Mouse (Mus musculus) testis, postnatal 10 days (tissue): Measurements from ENCODE around the gene Rtp1.

Source experiments
- DNase-seq: peaks from one replicate; pipeline ENCODE4 v3.0.0; 2021; ENCODE audit warnings: low spot score

The Rtp1 gene

DNA sequence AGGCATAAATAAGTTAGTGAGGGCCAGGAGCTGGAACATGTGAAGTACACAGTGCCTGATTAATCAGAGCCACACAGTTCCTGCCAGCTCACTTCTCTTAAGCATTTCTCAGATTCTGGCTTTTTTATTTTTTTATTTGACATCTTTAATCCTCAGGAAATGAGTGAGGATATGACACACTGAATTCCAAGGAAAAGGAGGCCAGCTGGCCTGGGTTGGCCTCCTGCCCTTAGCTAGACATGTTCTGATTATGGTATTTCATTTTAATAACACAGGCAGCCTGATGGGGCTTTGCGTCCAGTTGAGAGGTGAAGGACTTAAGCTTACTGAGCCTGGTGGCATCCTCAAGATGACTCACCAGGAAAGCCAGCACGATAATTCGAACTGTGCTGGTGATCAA, 27.6 kb downstream of the Rtp1 start:
- DNase-seq: no peak

DNA sequence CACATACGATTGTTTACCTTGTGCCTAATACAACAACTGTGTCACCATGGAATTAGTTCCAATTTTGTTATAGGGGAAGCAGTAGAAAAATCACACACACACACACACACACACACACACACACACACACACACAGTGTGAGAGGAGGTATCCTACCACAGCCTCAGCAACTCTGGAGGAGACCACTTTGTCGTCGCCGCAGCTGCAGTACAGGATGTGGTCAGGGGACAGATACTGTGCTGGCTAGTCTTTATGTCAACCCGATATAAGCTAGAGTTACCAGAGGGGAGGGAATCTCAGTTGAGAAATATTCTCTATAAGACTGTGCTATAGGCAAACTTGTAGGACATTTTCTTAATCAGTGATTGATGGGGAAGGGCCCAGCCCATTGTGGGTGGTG, 28.4 kb downstream of the Rtp1 start:
- DNase-seq: no peak

DNA sequence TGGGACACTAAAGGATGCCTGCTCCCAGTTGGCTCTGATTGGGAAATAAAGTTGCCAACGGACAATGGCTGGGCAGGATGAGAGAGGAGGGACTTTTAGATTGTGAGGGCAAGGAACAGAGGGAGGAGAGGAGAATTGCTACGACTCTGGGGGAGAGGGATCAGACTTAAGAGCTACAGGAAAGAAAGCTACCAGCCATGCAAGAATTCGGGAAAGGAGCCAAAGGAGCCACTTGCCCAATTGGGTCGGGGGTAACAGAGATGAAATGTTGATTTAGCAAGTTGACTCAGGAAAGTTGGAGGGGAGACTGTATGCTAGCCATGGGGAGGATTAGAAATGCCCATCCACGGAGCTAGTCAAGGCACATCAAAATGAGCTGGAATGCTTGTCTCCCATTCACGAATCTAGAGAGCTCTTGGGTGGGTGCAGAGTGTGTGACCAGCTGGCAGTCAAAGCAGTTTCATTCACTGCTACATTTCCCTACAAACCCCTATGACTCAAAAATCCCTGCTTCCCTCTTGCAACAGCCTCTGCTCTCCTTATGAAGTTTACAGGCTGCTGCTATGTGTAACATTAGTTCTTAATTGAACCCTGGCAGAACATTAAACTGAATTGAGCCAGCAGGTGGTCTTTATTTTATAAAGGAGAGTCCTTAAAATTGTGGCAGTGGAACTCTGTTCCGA, 30.1 kb downstream of the Rtp1 start:
- DNase-seq: no peak

DNA sequence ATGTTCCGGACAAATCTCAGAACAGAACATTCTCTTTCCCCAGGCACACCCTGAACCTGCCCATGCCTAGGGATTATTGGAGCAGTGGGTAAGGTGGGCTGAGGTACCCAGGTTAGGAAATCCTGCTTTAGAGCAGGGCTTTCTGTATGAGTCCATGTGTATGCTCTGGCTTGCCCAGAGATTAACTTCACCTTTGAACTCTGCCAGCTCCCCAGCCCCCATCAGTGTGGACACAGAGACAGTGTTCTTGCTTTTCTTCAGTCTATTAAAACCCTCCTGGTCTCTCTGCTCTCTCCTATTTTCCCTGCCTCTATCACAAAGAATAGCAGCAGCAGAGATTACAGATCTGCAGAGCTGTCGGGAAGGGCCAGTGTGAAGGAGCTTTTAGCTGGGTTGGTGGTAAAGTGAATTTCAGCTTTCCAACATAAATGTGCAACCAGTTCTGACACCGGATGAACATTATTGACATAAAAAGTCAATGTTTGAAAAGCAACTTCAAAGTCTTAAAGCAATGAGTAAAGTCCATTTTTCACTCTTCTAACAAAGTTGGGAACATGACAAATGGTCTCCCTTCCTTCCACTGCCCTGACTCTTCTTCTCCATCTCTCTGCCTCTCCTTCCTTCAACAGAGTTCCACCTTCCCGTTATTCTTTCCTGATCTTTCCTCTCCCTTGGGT, 34.9 kb downstream of the Rtp1 start:
- no peak for DNase-seq

DNA sequence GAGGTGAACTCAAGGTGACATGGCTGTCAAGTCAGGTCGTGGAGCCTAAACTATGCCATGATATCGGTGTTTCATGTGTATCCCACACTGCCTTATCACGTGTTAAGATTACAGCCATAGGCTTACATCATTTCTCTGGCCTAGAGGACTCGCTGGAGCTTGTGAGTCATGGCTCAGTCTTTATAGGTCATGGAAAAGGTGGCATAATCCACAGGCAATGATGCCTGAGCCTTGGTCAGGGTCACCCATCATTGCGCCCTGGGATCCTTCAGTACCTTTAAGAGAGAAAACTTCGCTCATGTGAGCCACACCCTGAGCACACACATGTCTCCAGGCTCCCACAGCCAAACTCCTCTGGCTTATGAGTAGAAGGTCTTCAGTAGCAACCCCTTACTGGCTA, 42.6 kb downstream of the Rtp1 start:
- no peak for DNase-seq

DNA sequence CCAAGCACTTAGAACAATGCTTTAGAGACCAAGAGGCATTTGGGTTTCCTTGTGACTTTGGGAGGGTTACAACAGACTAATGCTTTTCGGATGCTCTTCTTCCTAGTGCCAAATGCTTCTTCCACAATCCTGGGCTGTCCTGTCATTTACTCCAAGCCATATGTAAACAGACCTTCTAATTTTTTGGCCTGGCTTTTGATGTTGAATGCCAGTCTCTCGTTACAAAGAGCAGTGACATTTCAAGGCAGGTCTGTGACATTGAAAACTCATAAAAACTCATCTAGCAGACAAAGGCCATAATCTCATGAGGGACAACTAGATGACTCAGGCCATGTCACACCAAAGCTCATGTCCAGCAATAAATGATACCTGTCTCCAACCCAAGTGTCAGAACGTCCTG, 43.1 kb downstream of the Rtp1 start:
- no peak for DNase-seq

DNA sequence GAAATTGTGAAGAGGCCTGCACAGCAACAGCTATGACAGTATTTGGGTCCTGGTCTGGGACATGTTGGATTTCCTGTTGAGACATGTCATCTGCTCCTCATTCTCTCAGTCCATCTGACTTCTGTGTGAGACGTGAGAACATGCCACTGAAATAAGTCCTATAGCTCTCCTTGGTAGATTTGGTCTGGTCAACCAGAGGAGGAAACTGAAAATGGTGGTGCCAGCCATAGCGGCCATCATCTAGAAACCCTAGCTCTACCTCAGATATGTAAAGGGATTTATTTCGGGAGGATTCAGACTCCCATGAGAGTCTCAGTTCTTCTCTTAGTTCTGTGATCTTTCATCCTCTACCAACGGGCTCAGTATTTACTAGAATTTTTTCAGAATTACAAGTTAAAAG, 46.7 kb downstream of the Rtp1 start:
- no peak for DNase-seq

DNA sequence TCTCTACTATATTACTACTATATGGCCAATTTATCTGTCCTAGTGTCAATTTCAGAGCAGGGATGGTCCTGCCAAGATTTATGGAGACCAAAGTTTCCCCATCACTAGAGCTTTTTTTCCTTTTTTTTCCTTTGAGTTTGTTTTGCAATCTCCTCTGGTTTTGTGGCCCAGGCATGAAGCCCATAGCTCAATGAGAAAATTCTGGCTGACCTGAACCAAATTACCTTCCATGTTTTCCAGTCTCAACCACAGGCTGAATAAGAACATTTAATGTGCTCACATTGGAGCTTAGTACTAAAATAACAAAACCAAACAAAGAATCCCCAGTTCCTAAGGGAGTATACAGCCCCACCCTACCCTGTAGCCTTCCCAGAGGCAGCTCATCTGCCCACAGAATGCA, 47.7 kb downstream of the Rtp1 start:
- DNase-seq: no peak

DNA sequence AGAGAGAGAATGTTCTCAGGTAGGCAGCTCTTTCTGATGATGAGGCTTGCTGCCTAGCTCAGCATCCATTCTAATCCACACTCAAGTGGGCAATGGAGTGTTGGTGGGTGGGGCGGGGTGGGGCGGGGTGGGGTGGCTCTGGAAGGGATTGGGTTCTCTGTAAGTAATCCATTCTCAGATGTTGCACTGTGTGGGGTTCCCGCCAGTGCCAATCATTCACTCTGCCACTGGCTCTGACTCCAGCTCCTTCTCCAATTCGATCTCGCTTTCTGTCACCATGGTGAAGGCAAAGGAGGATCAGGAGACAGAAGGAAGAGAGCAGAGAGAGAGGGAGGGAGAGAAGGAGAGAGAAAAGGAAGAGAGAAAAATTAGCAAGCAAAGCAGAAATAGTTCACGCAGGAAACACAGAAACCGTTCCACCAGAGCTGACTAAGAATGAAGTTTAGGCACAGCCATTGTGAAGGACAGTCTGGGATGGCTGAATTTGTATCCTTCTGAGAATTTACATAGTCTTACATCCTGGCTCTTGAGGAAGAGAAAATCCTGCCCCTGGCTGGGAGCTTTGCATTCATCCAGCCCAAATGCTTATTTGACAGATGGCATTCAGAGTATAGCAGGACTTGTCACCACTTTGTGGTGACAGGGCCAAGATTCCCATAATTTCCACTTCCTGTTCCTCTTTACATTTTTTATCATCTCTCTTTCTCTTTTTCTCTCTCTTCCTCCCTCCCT, 51.1 kb downstream of the Rtp1 start:
- peak; percentile 7 for DNase-seq

DNA sequence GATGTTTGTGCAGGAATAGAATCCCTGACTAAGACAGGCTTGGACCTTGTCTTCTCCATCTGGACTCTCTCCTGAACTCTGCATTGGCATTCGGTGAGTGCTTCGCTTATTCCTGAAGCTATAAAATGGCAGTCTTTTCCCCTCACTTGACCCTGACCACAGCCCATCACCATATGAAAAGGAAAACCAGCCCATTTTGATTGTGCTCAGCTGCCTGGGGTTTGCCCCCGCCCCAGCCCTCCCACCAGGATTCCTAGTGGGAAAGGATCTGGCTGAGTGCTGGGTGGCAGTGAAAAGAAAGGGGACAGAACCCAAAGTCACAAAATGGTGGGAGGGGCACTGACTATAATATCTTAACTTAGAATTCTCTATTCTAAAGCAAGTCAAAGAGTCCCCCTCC, 53.3 kb downstream of the Rtp1 start:
- no peak for DNase-seq

DNA sequence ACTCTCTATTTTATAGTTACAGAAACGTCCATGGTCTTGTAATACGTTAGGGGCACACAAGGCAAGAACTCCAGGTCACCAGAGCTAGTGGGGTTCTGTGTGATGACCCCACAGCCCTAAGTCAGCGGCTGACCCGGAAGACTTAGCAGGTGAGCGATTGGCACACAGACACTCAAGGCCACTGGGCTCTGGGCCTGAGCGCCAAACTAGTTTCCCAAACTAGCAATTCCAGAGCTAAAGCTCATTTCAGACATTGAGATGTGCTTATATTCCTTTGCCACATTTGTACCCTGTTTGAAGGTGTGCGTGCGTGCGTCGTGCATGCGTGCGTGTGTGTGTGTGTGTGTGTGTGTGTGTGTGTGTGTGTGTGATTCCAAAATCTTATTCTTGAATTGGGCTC, 53.9 kb downstream of the Rtp1 start:
- no peak for DNase-seq

DNA sequence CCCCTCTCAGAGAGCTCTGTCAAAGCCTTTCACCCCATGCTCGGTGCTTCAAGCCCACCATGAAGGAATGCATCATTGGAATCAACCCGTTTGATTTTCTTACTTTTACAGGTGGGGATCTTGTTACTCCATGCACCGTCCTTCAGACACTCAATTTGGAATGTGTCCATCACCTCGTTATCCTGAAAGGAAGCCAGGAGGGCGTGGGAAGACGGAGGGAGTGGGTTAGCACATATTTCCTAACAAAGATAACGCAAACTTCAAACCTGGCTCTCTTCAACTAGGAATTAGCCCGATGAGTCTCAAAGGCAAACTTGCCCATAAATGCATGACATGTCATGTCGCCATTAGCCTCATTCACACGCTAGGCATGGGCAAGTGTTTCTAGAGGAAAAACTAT, 54.4 kb downstream of the Rtp1 start:
- DNase-seq: no peak
